Mouse (Mus musculus) heart, adult 2 months (tissue): ENCODE measurements around the gene Tgfb1.

ENCODE experiments used
- CTCF ChIP-seq: fragments of 200-600 bp; IDR thresholded peaks from 2 replicates; pipeline ENCODE4 v1.8.1; 2022; ENCODE audit warnings: antibody characterized with exemption, mild to moderate bottlenecking, moderate library complexity
- EP300 ChIP-seq: fragments of 200-500 bp; IDR thresholded peaks from 2 replicates; pipeline ENCODE4 v1.6.1; 2011; ENCODE audit warnings: low read depth, low read length, control low read depth; ENCODE audit not compliant: insufficient read depth
- POLR2A ChIP-seq: fragments of 200-500 bp; IDR thresholded peaks from 2 replicates; pipeline ENCODE4 v1.6.1; 2011; ENCODE audit warnings: mild to moderate bottlenecking, low read depth, low read length, control low read depth; ENCODE audit not compliant: insufficient read depth

DNA sequence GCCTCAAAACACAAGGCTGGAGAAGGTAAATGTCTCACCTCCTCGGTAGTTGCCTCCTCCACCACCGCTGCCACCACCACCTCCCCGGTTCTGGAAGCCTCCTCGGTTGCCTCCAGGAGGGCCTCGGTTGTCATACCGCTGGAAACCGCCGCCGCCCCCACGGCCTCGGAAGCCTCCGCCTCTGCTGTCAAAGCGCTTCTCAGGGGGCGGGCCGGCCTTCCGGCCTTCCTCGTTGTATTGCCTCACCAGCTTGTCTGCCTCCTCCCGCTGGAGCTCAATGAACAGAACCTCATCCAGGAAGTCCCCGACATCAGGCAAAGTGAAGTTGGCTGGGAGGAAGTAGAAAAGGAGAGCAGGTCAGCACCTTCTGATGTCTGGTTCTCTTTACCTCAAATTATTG is 39.1 kb downstream of the Tgfb1 start:
- no peak for TF ChIP-seq EP300
- TF ChIP-seq POLR2A = no peak
- no peak for TF ChIP-seq CTCF
